Mouse (Mus musculus): ENCODE results near the gene Cox14. TPM values are rescaled to one million over a fixed set of nuclear protein-coding genes. Genes with fewer than 3 reads are reported as not detected.
A peak's percentile ranks its signal among the peaks of the same experiment; 100 is the strongest.

Gene Cox14
- total and polyA plus RNA-seq, 3 experiments = 113 to 125 TPM; not detected in 1

DNA sequence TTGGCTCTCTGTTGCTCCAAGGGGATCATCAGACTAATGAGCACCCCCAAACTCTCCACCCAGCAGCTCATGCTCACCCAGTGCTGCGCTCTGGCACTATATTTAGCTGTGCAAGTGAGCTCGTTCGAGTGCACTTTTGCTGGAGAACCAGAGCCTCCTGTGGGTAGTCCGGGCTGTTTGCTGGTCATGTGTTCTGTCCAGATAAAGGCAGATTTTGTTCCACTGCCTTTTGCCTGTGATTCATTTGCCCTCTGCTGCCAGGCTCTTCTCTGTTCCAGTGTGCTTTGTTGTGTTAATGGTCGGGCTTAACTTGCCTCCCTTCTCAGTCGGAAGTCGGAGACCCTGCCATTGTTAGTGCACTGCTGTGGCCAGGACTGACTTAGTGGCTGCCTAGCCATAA is 20.5 kb upstream of the Cox14 start:
- H3K27me3 ChIP-seq (ENCODE audit: control insufficient read depth in 1 of 2, insufficient read depth in 2 of 2, low read length in 2 of 2) = no peaks in the 10 kb centered on the region
- no peak overlapping the region for H3K27ac ChIP-seq (ENCODE audit: control insufficient read depth, low read depth, low read length)
- H3K9me3 ChIP-seq (replicated peaks; ENCODE audit: insufficient read depth, low read length) = no peaks in the 10 kb centered on the region
- peaks cover 0 to 14% of the 10 kb centered on the region in 2 experiments; a peak in 2 of 4 replicates for H3K4me1 ChIP-seq (ENCODE audit: control insufficient read depth in 1 of 2, insufficient read depth in 2 of 2, low read length in 2 of 2)
- DNase-seq (ENCODE audit: low read depth, low spot score) = no peak
- peaks cover 4% of the 10 kb centered on the region; the same call in 1 of the 2 replicates for H3K79me2 ChIP-seq (ENCODE audit: control insufficient read depth, insufficient read depth, low read length, poor library complexity)
- H3K36me3 ChIP-seq (ENCODE audit: control insufficient read depth in 1 of 2, insufficient read depth in 2 of 2, low read length in 2 of 2) = peaks cover 3 to 4% of the 10 kb centered on the region in 2 experiments; a peak in 3 of 4 replicates
- no peak overlapping the region for H3K4me3 ChIP-seq (ENCODE audit: control insufficient read depth in 1 of 2, insufficient read depth in 1 of 2, low read depth in 2 of 2, low read length in 2 of 2)
- no peak for TF ChIP-seq JUND (IDR thresholded peaks at IDR 0.05; ENCODE audit: low read depth, low read length)
- TF ChIP-seq MYB (IDR thresholded peaks at IDR 0.05; ENCODE audit: low read depth, low read length) = no peak
- TF ChIP-seq MAZ (IDR thresholded peaks at IDR 0.05; ENCODE audit: low read depth, low read length) = no peak
- TF ChIP-seq SIN3A (IDR thresholded peaks at IDR 0.05; ENCODE audit: low read length) = no peak
- TF ChIP-seq ZKSCAN1 (IDR thresholded peaks at IDR 0.05; ENCODE audit: low read depth, low read length) = no peak
- no peak for TF ChIP-seq ZMIZ1 (IDR thresholded peaks at IDR 0.05; ENCODE audit: low read depth, low read length)
- no peak for TF ChIP-seq GABPA (IDR thresholded peaks at IDR 0.05; ENCODE audit: low read depth, low read length)
- no peak for TF ChIP-seq USF2 (IDR thresholded peaks at IDR 0.05; ENCODE audit: borderline replicate concordance in 1 of 2, insufficient read depth in 1 of 2, low read depth in 1 of 2, low read length in 2 of 2)
- no peak for TF ChIP-seq MAFK (IDR thresholded peaks at IDR 0.05; ENCODE audit: borderline replicate concordance, low read depth, low read length)
- TF ChIP-seq GATA1 (IDR thresholded peaks at IDR 0.05; ENCODE audit: low read depth, low read length) = no peak
- H3K9ac ChIP-seq (ENCODE audit: control insufficient read depth, low read depth, low read length, poor library complexity, severe bottlenecking) = no peak overlapping the region

DNA sequence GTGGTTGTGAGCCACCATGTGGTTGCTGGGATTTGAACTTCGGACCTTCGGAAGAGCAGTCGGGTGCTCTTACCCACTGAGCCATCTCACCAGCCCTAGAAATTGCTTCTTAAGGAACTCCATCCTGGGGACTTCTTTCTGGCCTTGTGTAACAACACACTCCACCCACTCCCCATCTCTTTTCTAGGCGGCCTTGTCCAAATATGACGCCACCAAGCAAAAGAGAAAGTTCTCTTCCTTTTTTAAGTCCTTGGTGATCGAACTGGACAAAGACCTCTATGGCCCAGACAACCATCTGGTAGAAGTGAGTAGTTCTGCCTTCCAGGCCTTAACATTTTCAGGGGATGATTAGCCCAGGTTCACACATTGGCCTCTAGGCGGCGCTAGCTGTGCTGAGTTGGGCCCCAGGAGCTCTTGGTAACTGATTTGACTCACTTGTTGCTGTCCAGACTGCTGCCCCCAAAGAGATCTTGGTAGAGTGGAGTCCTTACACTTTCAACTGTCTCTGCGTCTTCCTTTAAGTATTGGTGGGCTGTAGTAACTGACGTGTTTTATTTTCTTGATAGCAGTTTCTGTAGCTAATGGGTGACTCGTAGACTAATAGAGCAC is 19.9 kb upstream of the Cox14 start, which contains the start of gene Gm17349:
TSS of gene Gm17349 (minus strand) at position 51 of the 609 bp plus-strand sequence.
- DNase-seq (ENCODE audit: low read depth, low spot score) = peak; percentile 89
- Histone ChIP-seq H3K27ac (ENCODE audit: control insufficient read depth, low read depth, low read length) (no peak within 1 kb of the TSS), H3K4me3 (ENCODE audit: control insufficient read depth in 1 of 2, insufficient read depth in 1 of 2, low read depth in 2 of 2, low read length in 2 of 2) (no peak within 1 kb of the TSS), H3K27me3 (ENCODE audit: control insufficient read depth in 1 of 2, insufficient read depth in 2 of 2, low read length in 2 of 2) (no peaks in the 10 kb centered on the region), H3K36me3 (ENCODE audit: control insufficient read depth in 1 of 2, insufficient read depth in 2 of 2, low read length in 2 of 2) (peaks cover 3 to 4% of the 10 kb centered on the region in 2 experiments; a peak in 3 of 4 replicates), H3K4me1 (ENCODE audit: control insufficient read depth in 1 of 2, insufficient read depth in 2 of 2, low read length in 2 of 2) (peaks cover 0 to 11% of the 10 kb centered on the region in 2 experiments; a peak in 2 of 4 replicates), H3K79me2 (ENCODE audit: control insufficient read depth, insufficient read depth, low read length, poor library complexity) (peaks cover 4% of the 10 kb centered on the region; the same call in 1 of the 2 replicates), H3K9me3 (replicated peaks; ENCODE audit: insufficient read depth, low read length) (no peaks in the 10 kb centered on the region), H3K9ac (ENCODE audit: control insufficient read depth, low read depth, low read length, poor library complexity, severe bottlenecking) (no peak within 1 kb of the TSS)
- no peak for TF ChIP-seq MYC (IDR thresholded peaks at IDR 0.05; ENCODE audit: low read depth, low read length)
- no peak for TF ChIP-seq TCF12 (IDR thresholded peaks at IDR 0.05; ENCODE audit: low read depth, low read length)
- TF ChIP-seq KAT2A (conservative IDR thresholded peaks at IDR 0.05; ENCODE audit: low read depth, low read length) = no peak
- no peak for TF ChIP-seq POLR2AphosphoS2 (IDR thresholded peaks at IDR 0.05; ENCODE audit: low read length)
- TF ChIP-seq USF1 (IDR thresholded peaks at IDR 0.05; ENCODE audit: low read depth, low read length) = no peak
- TF ChIP-seq ETS1 (IDR thresholded peaks at IDR 0.05; ENCODE audit: low read depth, low read length) = no peak
- TF ChIP-seq BHLHE40 (IDR thresholded peaks at IDR 0.05; ENCODE audit: borderline replicate concordance, low read depth, low read length) = 0 out of 2 replicates have a peak, but pooled peaks have one; percentile 41
- no peak for TF ChIP-seq RCOR1 (IDR thresholded peaks at IDR 0.05; ENCODE audit: low read depth, low read length)
- TF ChIP-seq MAX (IDR thresholded peaks at IDR 0.05; ENCODE audit: low read length) = no peak
- no peak for TF ChIP-seq MYB (IDR thresholded peaks at IDR 0.05; ENCODE audit: low read depth, low read length)
- TF ChIP-seq CTCF (IDR thresholded peaks at IDR 0.05 in 2 of 3, conservative IDR thresholded peaks at IDR 0.05 in 1 of 3; ENCODE audit: control insufficient read depth in 1 of 3, insufficient read depth in 1 of 3, low read depth in 2 of 3, low read length in 3 of 3, poor library complexity in 1 of 3, severe bottlenecking in 1 of 3) = peak; percentile 95 to 99 (median 98)
- no peak for TF ChIP-seq MAZ (IDR thresholded peaks at IDR 0.05; ENCODE audit: low read depth, low read length)
- TF ChIP-seq JUND (IDR thresholded peaks at IDR 0.05; ENCODE audit: low read depth, low read length) = peak; percentile 57; the same call in 1 of the 2 replicates
- peak; percentile 39 for TF ChIP-seq ZC3H11A (IDR thresholded peaks at IDR 0.05; ENCODE audit: low read depth, low read length)
- TF ChIP-seq MEF2A (IDR thresholded peaks at IDR 0.05; ENCODE audit: extremely low read depth, insufficient replicate concordance, low read depth, low read length, poor library complexity, severe bottlenecking) = no peak
- TF ChIP-seq ELF1 (IDR thresholded peaks at IDR 0.05; ENCODE audit: low read depth, low read length) = no peak
- no peak for TF ChIP-seq CHD1 (IDR thresholded peaks at IDR 0.05; ENCODE audit: low read depth, low read length)
- TF ChIP-seq NELFE (IDR thresholded peaks at IDR 0.05; ENCODE audit: low read depth, low read length) = no peak
- peak; percentile 24; the same call in 1 of the 2 replicates for TF ChIP-seq HCFC1 (IDR thresholded peaks at IDR 0.05; ENCODE audit: low read depth, low read length)
- TF ChIP-seq MAFK (IDR thresholded peaks at IDR 0.05; ENCODE audit: borderline replicate concordance, low read depth, low read length) = no peak
- TF ChIP-seq E2F4 (IDR thresholded peaks at IDR 0.05; ENCODE audit: borderline replicate concordance, low read depth, low read length) = no peak
- TF ChIP-seq EP300 (IDR thresholded peaks at IDR 0.05; ENCODE audit: low read depth in 1 of 2, low read length in 2 of 2) = no peak
- TF ChIP-seq MXI1 (IDR thresholded peaks at IDR 0.05; ENCODE audit: low read depth, low read length) = no peak

Data from MEL (cell line).